Mouse (Mus musculus): ENCODE results near the gene Rasal1. TPM values are rescaled to one million over a fixed set of nuclear protein-coding genes. Genes with fewer than 3 reads are reported as not detected.

Gene Rasal1
- polyA plus RNA-seq, 1 experiment from 2014 or later: 0.08 TPM

DNA sequence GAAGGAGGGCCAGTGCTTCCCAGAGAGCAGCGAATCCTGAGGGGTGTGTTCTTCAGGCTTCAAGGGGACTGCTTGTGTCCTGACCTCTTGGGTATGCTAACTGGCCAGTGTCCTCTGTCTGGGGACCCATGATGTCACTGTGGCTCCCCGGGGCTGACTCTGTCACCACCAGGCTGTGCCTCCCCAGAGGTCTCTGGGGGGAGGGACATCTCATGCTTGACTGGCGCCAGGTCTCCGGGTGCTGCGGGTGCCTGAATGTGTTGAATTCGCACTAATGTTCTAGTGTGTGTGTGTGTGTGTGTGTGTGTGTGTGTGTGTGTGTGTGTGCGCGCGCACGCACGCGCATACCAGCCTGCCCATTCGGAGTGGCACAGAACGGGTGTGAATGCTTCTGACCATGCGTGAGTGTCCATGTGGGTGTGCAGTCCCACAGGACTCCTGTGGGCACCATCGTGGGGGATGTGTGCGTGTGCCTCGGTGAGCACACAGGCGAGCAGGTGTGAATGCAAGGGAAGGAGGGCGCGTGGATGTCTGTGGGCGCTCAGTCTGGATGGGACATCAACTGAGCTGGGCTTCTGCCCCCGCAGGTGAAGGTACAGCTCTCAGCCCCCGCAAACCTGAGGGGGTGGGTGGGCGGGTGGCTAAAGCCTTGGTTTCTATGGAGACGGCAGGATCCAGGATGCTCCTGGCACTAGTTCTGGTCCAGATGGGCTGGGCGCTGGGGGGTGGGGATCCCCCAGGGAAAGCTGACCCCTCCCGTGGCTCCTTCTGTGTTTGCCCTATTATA is 4.5 kb downstream of the Rasal1 start:
- ATAC-seq (ENCODE audit: low FRiP score, low TSS enrichment) (no peak), DNase-seq (ENCODE audit: low spot score) (no peak)
- Histone ChIP-seq H3K36me3 (ENCODE audit: control insufficient read depth, insufficient read depth, low read length) (no peaks in the 10 kb centered on the region), H3K4me2 (replicated peaks; ENCODE audit: low read depth) (no peak overlapping the region), H3K27me3 (ENCODE audit: control insufficient read depth, insufficient read depth, low read length) (0 out of 2 replicates have a peak, but pooled peaks cover 3% of the 10 kb centered on the region), H3K4me3 (ENCODE audit: low read depth, low read length) (no peak overlapping the region), H3K9ac (ENCODE audit: low read length) (no peak overlapping the region), H3K9me3 (ENCODE audit: control insufficient read depth, low read length) (no peaks in the 10 kb centered on the region), H3K27ac (replicated peaks) (no peak overlapping the region), H3K4me1 (replicated peaks; ENCODE audit: control insufficient read depth, insufficient read depth) (0 out of 2 replicates have a peak, but pooled peaks cover 2% of the 10 kb centered on the region)
- TF ChIP-seq CTCF (IDR thresholded peaks at IDR 0.05; ENCODE audit: low read depth) (no peak), EP300 (optimal IDR thresholded peaks at IDR 0.05) (no peak)
- WGBS: 83% methylated on average over 25 of the region's 28 CpGs

DNA sequence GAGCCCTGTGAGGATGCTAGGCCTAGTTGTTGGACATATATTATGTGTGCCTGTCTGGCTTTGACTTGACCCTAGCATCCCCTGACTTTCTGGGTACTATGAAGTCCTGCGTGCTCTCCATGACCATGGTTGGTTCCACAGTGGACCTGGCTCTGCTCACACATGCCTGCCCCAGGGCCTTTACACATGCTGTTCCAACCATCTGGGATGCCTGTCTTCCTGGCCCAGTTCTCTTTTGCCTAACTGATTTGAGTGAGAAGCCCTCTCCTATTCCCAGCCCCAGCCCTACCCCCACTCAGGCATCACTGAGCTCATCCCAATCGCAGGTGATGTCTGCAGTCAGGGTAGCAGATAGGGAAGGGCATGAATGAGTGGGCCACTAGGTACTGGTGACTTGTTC is 5.3 kb downstream of the Rasal1 start:
- ATAC-seq (ENCODE audit: low FRiP score, low TSS enrichment): no peak
- no peaks in the 10 kb centered on the region for H3K9me3 ChIP-seq (ENCODE audit: control insufficient read depth, low read length)
- 86% methylated on average over 2 of the region's 2 CpGs for WGBS
- H3K36me3 ChIP-seq (ENCODE audit: control insufficient read depth, insufficient read depth, low read length): no peaks in the 10 kb centered on the region
- H3K4me2 ChIP-seq (replicated peaks; ENCODE audit: low read depth): no peak overlapping the region
- 0 out of 2 replicates have a peak, but pooled peaks cover 3% of the 10 kb centered on the region for H3K27me3 ChIP-seq (ENCODE audit: control insufficient read depth, insufficient read depth, low read length)
- no peak overlapping the region for H3K27ac ChIP-seq (replicated peaks)
- no peak overlapping the region for H3K9ac ChIP-seq (ENCODE audit: low read length)
- no peak for TF ChIP-seq EP300 (optimal IDR thresholded peaks at IDR 0.05)
- no peak for TF ChIP-seq CTCF (IDR thresholded peaks at IDR 0.05; ENCODE audit: low read depth)
- H3K4me3 ChIP-seq (ENCODE audit: low read depth, low read length): no peak overlapping the region
- DNase-seq (ENCODE audit: low spot score): no peak
- H3K4me1 ChIP-seq (replicated peaks; ENCODE audit: control insufficient read depth, insufficient read depth): no peaks in the 10 kb centered on the region

- Histone ChIP-seq H3K4me2 (replicated peaks; ENCODE audit: low read depth) (no peak overlapping the region), H3K27ac (replicated peaks) (no peak overlapping the region), H3K4me3 (ENCODE audit: low read depth, low read length) (no peak overlapping the region), H3K9ac (ENCODE audit: low read length) (no peak overlapping the region), H3K27me3 (ENCODE audit: control insufficient read depth, insufficient read depth, low read length) (no peaks in the 10 kb centered on the region), H3K4me1 (replicated peaks; ENCODE audit: control insufficient read depth, insufficient read depth) (no peaks in the 10 kb centered on the region), H3K9me3 (ENCODE audit: control insufficient read depth, low read length) (no peaks in the 10 kb centered on the region), H3K36me3 (ENCODE audit: control insufficient read depth, insufficient read depth, low read length) (no peaks in the 10 kb centered on the region)
- 71% methylated on average over 12 of the region's 12 CpGs for WGBS
- DNase-seq (ENCODE audit: low spot score) (no peak), ATAC-seq (ENCODE audit: low FRiP score, low TSS enrichment) (no peak)
- no peak for TF ChIP-seq CTCF (IDR thresholded peaks at IDR 0.05; ENCODE audit: low read depth)
- TF ChIP-seq EP300 (optimal IDR thresholded peaks at IDR 0.05): no peak
These were observed 7.7 kb downstream of the Rasal1 start for GRCm38 (mm10) chr5:120656281-120656751.

DNA sequence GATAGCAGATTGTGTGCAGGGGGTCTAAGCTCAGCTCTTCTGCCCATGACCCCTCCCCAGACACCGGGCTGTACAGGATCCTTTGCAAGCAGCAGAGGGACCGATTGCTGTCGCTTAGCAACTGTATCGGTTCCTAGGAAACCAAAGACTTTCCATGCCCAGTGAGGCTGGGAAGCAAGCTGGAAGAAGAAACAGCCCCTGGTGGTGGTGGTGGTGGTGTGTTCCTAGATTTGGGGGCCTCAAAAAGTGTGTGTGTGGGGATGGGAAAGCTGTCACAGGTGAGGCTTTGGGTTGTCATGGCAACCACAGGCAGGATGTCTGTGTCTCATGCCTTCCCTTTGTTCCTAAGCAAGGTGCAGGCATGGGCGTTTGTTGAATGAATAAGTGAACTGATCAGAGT is 12.2 kb downstream of the Rasal1 start:
- ATAC-seq (ENCODE audit: low FRiP score, low TSS enrichment): no peak
- H3K4me1 ChIP-seq (replicated peaks; ENCODE audit: control insufficient read depth, insufficient read depth): no peaks in the 10 kb centered on the region
- TF ChIP-seq EP300 (optimal IDR thresholded peaks at IDR 0.05) (no peak), CTCF (IDR thresholded peaks at IDR 0.05; ENCODE audit: low read depth) (no peak)
- H3K27ac ChIP-seq (replicated peaks): no peak overlapping the region
- H3K4me2 ChIP-seq (replicated peaks; ENCODE audit: low read depth): no peak overlapping the region
- no peak overlapping the region for H3K4me3 ChIP-seq (ENCODE audit: low read depth, low read length)
- no peak overlapping the region for H3K9ac ChIP-seq (ENCODE audit: low read length)
- no peak for DNase-seq (ENCODE audit: low spot score)
- 49% methylated on average over 5 of the region's 5 CpGs for WGBS
- H3K9me3 ChIP-seq (ENCODE audit: control insufficient read depth, low read length): no peaks in the 10 kb centered on the region
- H3K36me3 ChIP-seq (ENCODE audit: control insufficient read depth, insufficient read depth, low read length): no peaks in the 10 kb centered on the region
- H3K27me3 ChIP-seq (ENCODE audit: control insufficient read depth, insufficient read depth, low read length): no peaks in the 10 kb centered on the region

DNA sequence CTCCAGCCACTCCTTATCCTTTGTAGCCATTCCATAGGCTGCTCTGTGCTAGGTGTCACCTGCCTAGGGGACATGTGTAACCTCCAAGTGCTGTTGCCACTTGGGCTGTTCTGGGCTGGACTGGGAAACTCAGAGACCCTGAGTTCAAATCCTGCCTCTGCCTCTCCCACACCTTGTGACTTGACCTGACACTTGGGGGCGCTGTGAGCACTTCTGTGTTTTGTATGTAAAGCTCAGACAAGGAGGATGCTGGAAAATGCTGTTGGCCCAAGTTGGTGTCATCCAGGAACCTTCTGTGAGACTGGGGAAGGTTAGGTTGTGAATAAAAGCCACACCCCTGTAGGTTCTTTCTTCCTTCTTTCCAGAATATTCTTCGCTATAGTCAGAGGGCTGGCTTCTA is 16.3 kb downstream of the Rasal1 start:
- no peak for ATAC-seq (ENCODE audit: low FRiP score, low TSS enrichment)
- no peak overlapping the region for H3K4me3 ChIP-seq (ENCODE audit: low read depth, low read length)
- TF ChIP-seq EP300 (optimal IDR thresholded peaks at IDR 0.05) (no peak), CTCF (IDR thresholded peaks at IDR 0.05; ENCODE audit: low read depth) (peak; percentile 26; the same call in 1 of the 2 replicates)
- no peaks in the 10 kb centered on the region for H3K27me3 ChIP-seq (ENCODE audit: control insufficient read depth, insufficient read depth, low read length)
- WGBS: 54% methylated on average over 2 of the region's 2 CpGs
- no peak overlapping the region for H3K27ac ChIP-seq (replicated peaks)
- H3K4me2 ChIP-seq (replicated peaks; ENCODE audit: low read depth): no peak overlapping the region
- no peaks in the 10 kb centered on the region for H3K9me3 ChIP-seq (ENCODE audit: control insufficient read depth, low read length)
- H3K9ac ChIP-seq (ENCODE audit: low read length): no peak overlapping the region
- no peak for DNase-seq (ENCODE audit: low spot score)
- H3K36me3 ChIP-seq (ENCODE audit: control insufficient read depth, insufficient read depth, low read length): no peaks in the 10 kb centered on the region
- no peaks in the 10 kb centered on the region for H3K4me1 ChIP-seq (replicated peaks; ENCODE audit: control insufficient read depth, insufficient read depth)

- Histone ChIP-seq H3K9me3 (ENCODE audit: control insufficient read depth, low read length) (no peaks in the 10 kb centered on the region), H3K36me3 (ENCODE audit: control insufficient read depth, insufficient read depth, low read length) (no peaks in the 10 kb centered on the region), H3K4me2 (replicated peaks; ENCODE audit: low read depth) (no peak overlapping the region), H3K9ac (ENCODE audit: low read length) (no peak overlapping the region), H3K4me1 (replicated peaks; ENCODE audit: control insufficient read depth, insufficient read depth) (no peaks in the 10 kb centered on the region), H3K27me3 (ENCODE audit: control insufficient read depth, insufficient read depth, low read length) (no peaks in the 10 kb centered on the region), H3K4me3 (ENCODE audit: low read depth, low read length) (no peak overlapping the region), H3K27ac (replicated peaks) (no peak overlapping the region)
- DNase-seq (ENCODE audit: low spot score) (no peak), ATAC-seq (ENCODE audit: low FRiP score, low TSS enrichment) (no peak)
- 70% methylated on average over 7 of the region's 7 CpGs for WGBS
- TF ChIP-seq CTCF (IDR thresholded peaks at IDR 0.05; ENCODE audit: low read depth) (no peak), EP300 (optimal IDR thresholded peaks at IDR 0.05) (no peak)
These were observed 20.1 kb downstream of the Rasal1 start for GRCm38 (mm10) chr5:120668761-120669160.

Measured in stomach, postnatal 0 days (tissue).